Mouse (Mus musculus) E14TG2a.4 (cell line): Measurements from ENCODE around the gene Mrm2.

Experiments used
- CTCF ChIP-seq: conservative IDR thresholded peaks from 2 replicates; pipeline ENCODE4 v1.5.1; 2014; ENCODE audit warnings: low read length
- POU5F1 ChIP-seq: IDR thresholded peaks from 2 replicates; pipeline ENCODE4 v1.6.1; 2014; ENCODE audit warnings: low read length, borderline replicate concordance

GRCm38 (mm10) chr5:140342880-140343279, 11.2 kb upstream of the Mrm2 start:
- TF ChIP-seq CTCF (no peak), POU5F1 (no peak)
